Mouse (Mus musculus) kidney, adult 2 months (tissue): ENCODE results near the gene Trim47. TPM values are rescaled to one million over a fixed set of nuclear protein-coding genes. Genes with fewer than 3 reads are reported as not detected.
"Not testable (repeated sequence)": the region's sequence is repeated elsewhere in the genome, so short reads cannot be mapped to it uniquely, and the experiment has no call there.

Experiments used
- DNase-seq: peaks from one replicate; pipeline ENCODE4 v3.0.0; 2021
- H3K27ac ChIP-seq: fragments of 200-500 bp; 2 replicates; pipeline ENCODE4 v1.5.1; 2012; ENCODE audit warnings: low read depth, low read length, control low read depth, inconsistent platforms; ENCODE audit not compliant: insufficient read depth
- H3K27me3 ChIP-seq: fragments of 200-500 bp; replicated peaks from 2 replicates; pipeline ENCODE4 v1.6.1; 2012; ENCODE audit warnings: mild to moderate bottlenecking, moderate library complexity, low read length, inconsistent platforms; ENCODE audit not compliant: control insufficient read depth, insufficient read depth
- H3K36me3 ChIP-seq: fragments of 200-500 bp; 2 replicates; pipeline ENCODE4 v1.6.1; 2012; ENCODE audit warnings: mild to moderate bottlenecking, moderate library complexity, low read length, inconsistent platforms; ENCODE audit not compliant: control insufficient read depth, insufficient read depth
- H3K4me1 ChIP-seq: fragments of 200-500 bp; 2 replicates; pipeline ENCODE4 v1.6.1; 2011; ENCODE audit warnings: low read length; ENCODE audit not compliant: control insufficient read depth, insufficient read depth
- H3K4me3 ChIP-seq: fragments of 200-500 bp; 2 replicates; pipeline ENCODE4 v1.5.1; 2011; ENCODE audit warnings: mild to moderate bottlenecking, low read depth, low read length, control low read depth; ENCODE audit not compliant: insufficient read depth
- CTCF ChIP-seq: fragments of 200-500 bp; conservative IDR thresholded peaks from 2 replicates; pipeline ENCODE4 v1.5.1; 2011; ENCODE audit warnings: low read depth, mild to moderate bottlenecking, control low read depth, low read length, moderate library complexity, mixed read lengths; ENCODE audit not compliant: insufficient read depth, insufficient read length
- POLR2A ChIP-seq: fragments of 200-500 bp; IDR thresholded peaks from one replicate; pipeline ENCODE4 v1.6.1; 2011; ENCODE audit warnings: low read depth, low read length, control low read depth
- WGBS: fragments of 180-500 bp; shearing (Covaris S2); methylation state at CpG from one replicate; pipeline ENCODE4 v1.1.7; 2018; 5-methylcytosine and 5-hydroxymethylcytosine counted together
- polyA plus RNA-seq: library from polyadenylated mRNA; depleted of rRNA; stranded (reverse); fragments of >200 nt; gene quantifications from 2 replicates; pipeline ENCODE4 v1.2.3, GENCODE M21; 2012

Trim47 gene
- polyA plus RNA-seq, 1 experiment: 34.9 TPM

- peaks cover 27% of the 10 kb centered on the region for H3K4me1 ChIP-seq
- WGBS: 41% methylated on average over 8 of the region's 8 CpGs
These were observed 3.0 kb upstream of the Trim47 start for GRCm38 (mm10) chr11:116129993-116130487.

GRCm38 (mm10) chr11:116129091-116129790 lies 2.2 kb upstream of the Trim47 start:
- Histone ChIP-seq H3K27ac (no peak overlapping the region), H3K4me1 (peaks cover 27% of the 10 kb centered on the region), H3K27me3 (no peaks in the 10 kb centered on the region), H3K36me3 (peaks cover 4% of the 10 kb centered on the region), H3K4me3 (no peak overlapping the region; the same call in 1 of the 2 replicates)
- no peak for DNase-seq
- 76% methylated on average over 9 of the region's 9 CpGs for whole genome bisulfite sequencing
- TF ChIP-seq POLR2A (no peak), CTCF (no peak)

More at GRCm38 (mm10) chr11:116129993-116130487, 3.0 kb upstream of the Trim47 start:
- Histone ChIP-seq H3K27me3 (no peaks in the 10 kb centered on the region), H3K27ac (peak overlapping the region; percentile 36), H3K4me3 (peak overlapping the region; percentile 71), H3K36me3 (peaks cover 4% of the 10 kb centered on the region)
- no peak for TF ChIP-seq CTCF
- no peak for TF ChIP-seq POLR2A
- no peak for DNase-seq

GRCm38 (mm10) chr11:116127986-116128385 lies 976 bp upstream of the Trim47 start:
- Histone ChIP-seq H3K4me3 (no peak overlapping the region), H3K27ac (no peak overlapping the region), H3K36me3 (peaks cover 4% of the 10 kb centered on the region), H3K4me1 (peaks cover 27% of the 10 kb centered on the region), H3K27me3 (no peaks in the 10 kb centered on the region)
- WGBS: 82% methylated on average over 9 of the region's 9 CpGs
- DNase-seq: no peak
- TF ChIP-seq POLR2A (no peak), CTCF (no peak)

GRCm38 (mm10) chr11:116126261-116126660 lies 749 bp downstream of the Trim47 start:
- TF ChIP-seq CTCF: no peak
- no peak for TF ChIP-seq POLR2A
- 97% methylated on average over 15 of the region's 15 CpGs for WGBS
- Histone ChIP-seq H3K27me3 (no peaks in the 10 kb centered on the region), H3K36me3 (peaks cover 4% of the 10 kb centered on the region), H3K4me3 (no peak overlapping the region), H3K4me1 (peaks cover 25% of the 10 kb centered on the region), H3K27ac (no peak overlapping the region)
- no peak for DNase-seq

GRCm38 (mm10) chr11:116121731-116122245 lies 5.2 kb downstream of the Trim47 start:
- WGBS: 93% methylated on average over 8 of the region's 8 CpGs
- not testable (repeated sequence) for H3K4me3 ChIP-seq, DNase-seq, H3K27ac ChIP-seq, H3K27me3 ChIP-seq, H3K4me1 ChIP-seq, H3K36me3 ChIP-seq

GRCm38 (mm10) chr11:116117819-116118218 lies 9.2 kb downstream of the Trim47 start:
- H3K36me3 ChIP-seq: no peaks in the 10 kb centered on the region; the same call in 1 of the 2 replicates
- H3K27ac ChIP-seq: no peak overlapping the region
- peak; percentile 40 for DNase-seq
- no peaks in the 10 kb centered on the region for H3K4me1 ChIP-seq
- H3K27me3 ChIP-seq: no peaks in the 10 kb centered on the region
- TF ChIP-seq CTCF (0 out of 2 replicates have a peak, but pooled peaks have one; percentile 24), POLR2A (no peak)
- H3K4me3 ChIP-seq: no peak overlapping the region

- 78% methylated on average over 12 of the region's 12 CpGs for WGBS
- TF ChIP-seq CTCF: no peak
- no peak for TF ChIP-seq POLR2A
- Histone ChIP-seq H3K36me3 (no peaks in the 10 kb centered on the region), H3K27ac (no peak overlapping the region), H3K4me1 (no peaks in the 10 kb centered on the region), H3K4me3 (no peak overlapping the region), H3K27me3 (no peaks in the 10 kb centered on the region)
- no peak for DNase-seq
These were observed 9.8 kb downstream of the Trim47 start for GRCm38 (mm10) chr11:116117241-116117640.
